Mouse (Mus musculus) embryo, embryonic 11.5 days (tissue): ENCODE measurements around the gene Ccdc96.

ENCODE experiments used
- DNase-seq: peaks from one replicate; pipeline ENCODE4 v3.0.0-alpha.2; 2012; ENCODE audit warnings: low read depth, low spot score

Ccdc96 gene

DNA sequence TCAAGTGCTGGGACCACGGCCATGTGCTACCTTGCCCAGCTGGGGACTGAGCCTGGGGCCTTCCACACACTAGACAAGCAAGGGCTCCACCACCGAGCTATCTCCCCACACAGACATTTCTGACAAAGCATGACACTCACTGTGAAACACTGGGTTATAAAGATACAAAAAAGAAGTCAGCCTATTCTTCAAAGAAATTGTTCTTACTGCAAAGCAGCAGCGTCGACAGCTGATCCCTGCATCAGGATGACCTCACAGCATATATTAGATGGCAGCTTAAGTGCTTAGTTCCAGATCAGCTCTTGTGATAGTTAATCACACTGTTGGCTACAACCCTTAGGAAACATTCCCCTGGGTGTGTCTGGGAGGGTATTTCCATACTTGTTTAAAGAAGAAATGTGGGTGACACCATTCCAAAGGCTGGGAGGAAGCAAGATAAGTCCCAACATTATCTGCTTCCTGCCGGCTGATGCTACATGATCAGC, 38.9 kb downstream of the Ccdc96 start:
- no peak for DNase-seq

DNA sequence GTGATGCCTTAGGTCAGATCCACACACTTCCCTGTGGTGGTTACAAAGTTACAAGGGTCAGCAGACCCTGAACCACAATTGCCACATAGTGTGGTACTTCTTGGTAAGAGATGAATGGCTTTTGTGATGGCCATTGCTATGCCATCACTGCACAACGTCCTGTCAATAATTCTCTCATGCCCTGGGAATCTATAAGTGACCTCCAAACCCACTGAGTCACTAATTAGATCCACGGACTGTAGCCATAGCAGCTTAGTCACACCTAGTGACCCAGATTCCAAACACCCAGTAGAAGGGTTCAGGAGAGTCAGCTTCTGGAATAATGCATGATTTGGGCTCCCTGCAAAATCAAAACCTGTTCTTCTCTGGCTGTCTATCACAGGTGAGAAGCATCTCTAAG, 40.8 kb downstream of the Ccdc96 start:
- no peak for DNase-seq

DNA sequence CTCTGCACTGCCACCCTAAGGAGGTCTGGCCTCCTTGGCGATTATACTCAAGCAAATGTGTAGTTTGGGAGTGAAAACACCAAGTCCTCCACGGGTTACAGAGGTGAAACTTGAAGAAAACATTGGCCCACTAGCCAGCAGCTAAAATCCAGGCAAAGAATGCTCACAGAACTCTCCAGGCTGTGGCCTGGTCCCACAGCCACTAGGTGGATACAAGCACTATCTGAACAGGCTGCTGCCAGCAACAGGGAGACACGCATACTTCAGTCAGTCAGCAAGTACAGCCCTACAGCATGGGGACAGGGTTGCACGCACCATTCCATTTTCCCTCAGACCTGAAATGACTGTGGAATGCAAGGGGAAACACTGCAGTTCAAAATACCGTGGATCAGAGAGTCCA, 41.9 kb downstream of the Ccdc96 start:
- DNase-seq, result no peak

DNA sequence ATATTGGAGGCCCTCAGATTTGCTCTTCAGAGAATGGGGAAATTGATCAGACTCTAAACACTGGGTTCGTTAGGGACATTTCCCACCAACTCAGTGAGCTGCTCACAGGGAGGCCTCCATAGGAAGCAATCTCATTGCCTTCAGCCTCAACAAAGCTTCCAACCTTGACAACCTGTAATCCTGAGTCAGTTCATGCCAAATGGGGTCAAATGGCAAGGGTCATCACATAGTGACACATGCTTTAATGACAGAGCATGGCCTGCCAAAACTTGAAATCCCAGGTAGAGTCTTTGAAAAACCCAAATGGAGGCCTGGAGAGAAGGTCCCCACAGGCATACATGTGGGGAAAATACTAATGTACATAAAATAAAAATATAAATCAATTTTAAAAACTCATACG, 42.5 kb downstream of the Ccdc96 start:
- no peak for DNase-seq

DNA sequence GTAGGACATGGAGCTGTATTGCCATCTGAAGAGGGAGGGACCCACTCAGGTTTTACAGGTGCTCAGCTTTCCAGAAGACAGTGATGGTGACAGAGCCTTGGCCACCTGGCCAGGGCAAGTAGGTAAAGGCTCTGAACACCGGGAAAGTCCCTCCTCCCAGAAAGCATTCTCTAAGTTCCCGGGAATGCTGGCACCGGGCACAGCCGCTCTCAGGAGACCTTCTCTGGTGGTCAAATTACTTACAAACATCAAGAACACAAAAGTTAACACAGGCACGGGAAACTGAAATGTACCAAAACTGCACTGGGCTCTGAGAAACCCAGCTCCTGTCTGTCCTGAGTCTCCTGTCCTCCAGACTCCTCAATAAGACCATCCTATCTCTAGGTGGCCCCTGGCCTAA, 45.3 kb downstream of the Ccdc96 start:
- no peak for DNase-seq

DNA sequence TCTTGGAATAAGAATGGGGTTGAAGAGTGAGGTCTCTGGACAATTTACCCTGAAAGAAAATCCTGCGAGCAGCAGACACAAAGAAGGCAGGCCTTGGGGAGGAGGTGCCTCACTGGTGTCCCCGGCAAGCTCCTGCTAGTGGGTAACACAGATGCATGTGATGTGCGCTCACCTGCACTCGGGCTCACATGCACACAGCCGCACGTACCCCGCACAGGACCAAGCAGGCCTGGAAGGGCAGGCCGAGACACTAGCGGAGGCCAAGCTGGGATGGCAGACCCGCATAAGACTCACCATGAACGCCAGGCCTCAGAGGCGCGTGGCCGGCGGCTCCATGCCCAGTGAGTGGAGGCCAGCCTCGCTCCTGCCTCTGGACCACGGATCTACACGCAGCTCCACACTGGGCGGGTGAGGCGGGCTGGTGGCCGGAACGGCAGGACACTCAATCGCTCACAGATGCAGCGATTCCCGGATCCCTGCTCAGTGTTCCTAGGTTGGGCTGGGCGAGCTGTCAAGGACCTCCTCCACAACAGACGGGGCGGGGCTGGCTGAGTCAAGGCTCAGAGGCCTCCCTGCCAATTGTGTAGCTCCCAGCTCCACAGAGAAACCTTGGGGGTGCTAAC, 45.9 kb downstream of the Ccdc96 start:
- DNase-seq, result peak; percentile 82

DNA sequence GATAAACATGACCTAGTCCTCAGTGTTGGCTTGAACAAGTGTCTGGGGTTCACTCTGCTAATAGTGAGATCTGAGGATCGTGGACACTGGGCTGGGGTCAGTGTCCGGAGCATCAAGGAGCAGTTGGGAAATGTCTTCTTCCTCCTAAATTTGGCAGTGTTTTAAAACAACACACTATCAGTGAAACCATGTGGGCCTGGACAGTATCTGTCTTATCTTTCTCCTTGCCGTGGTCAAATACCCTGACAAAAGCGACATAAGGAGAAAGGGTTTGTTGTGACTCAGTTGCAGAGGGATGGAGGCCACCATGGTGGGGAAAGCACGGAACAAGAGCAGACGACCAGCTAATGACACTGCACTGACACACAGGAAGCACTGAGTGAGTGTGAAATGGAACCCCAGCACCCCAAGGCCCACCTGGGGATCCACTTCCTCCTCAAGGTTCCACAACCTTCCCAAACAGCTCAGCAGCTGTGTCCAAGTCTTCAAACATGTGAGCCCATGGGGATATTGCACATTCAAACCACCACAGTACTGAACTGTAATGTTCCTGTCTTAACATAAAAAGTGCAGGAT, 50.2 kb downstream of the Ccdc96 start:
- DNase-seq, result no peak

DNA sequence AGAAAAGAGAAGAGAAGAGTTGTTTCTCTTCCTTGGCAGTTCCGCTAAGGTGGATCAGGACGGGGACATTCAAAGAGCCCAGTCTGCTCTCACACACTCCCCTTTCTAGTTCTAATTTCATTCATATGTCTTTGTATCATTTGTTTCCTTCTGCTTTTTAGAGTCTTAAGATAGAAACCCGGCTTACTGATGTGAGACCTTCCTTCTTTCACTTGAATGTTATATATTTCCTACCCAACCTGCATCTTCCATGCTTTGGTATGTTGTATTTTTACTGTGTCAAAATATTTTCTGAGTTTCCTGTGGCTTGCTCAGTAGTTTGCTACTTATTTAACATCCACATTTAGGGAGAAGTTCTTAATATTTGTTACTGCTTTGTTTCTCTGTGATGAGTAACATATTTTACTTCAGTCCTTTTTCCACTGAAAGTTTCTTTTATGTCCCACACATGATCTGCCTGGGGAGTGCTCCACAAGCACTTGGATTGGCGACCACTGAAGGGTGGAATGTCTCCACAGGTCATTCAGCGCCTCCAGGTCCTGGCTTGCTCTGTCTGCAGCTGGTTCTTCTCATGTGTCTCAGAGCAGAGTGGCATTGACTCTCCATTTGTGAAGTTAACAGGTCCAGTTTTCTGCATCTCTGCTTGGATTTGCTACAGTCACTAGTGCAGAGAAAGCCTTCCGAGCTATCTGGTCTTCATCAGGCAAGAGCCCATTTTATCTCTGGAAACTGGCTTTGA, 51.2 kb downstream of the Ccdc96 start:
- no peak for DNase-seq

DNA sequence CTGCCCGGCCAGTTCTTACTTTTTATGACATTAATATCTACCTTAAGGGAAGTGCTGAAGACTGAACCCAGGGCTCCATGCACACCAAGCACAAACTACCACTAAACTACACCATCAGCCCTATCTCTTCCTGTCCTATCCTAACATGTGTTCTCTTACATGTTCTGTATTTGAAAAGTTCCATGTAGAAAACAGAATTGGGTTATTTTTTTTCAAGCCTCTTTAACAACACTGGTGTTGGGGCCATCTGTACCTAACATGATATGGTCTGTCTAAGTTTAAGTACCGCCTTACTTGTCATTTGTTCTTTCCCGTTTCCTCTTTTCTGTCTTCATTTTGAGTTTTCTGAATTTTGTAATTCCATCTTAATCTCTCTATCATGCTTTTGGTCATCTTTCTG, 52.0 kb downstream of the Ccdc96 start:
- DNase-seq, result no peak
